Mouse (Mus musculus) adrenal gland (tissue): Measurements from ENCODE around the gene Olfr1109.

Experiments used
- intact Hi-C: fragments of 180-260 bp; cut with DNase I; formaldehyde crosslinking; loops from one replicate; pipeline ENCODE4 v1.15.1; 2025
- long read RNA-seq, 2 experiments: library from polyadenylated mRNA; unstranded; transcript quantifications; one replicate each; pipeline ENCODE4 v2.0.0; 2020; ENCODE audit warnings: borderline replicate concordance in 1 of 2; ENCODE audit not compliant: insufficient replicate concordance in 1 of 2

The Olfr1109 gene
- long read RNA-seq, experiment 1, result 0 reads
- long read RNA-seq, experiment 2, result 0 reads

GRCm38 (mm10) chr2:87095908-87096307, at the start of gene Olfr1109:
Gene Olfr1109, minus strand, starts transcription at chr2:87096008.
- intact Hi-C loops, result no loop called here

- intact Hi-C loops, result no loop called here
Observed at GRCm38 (mm10) chr2:87140200-87140599, 44.4 kb upstream of the Olfr1109 start, which contains the start of gene Olfr1110. Gene Olfr1110, minus strand, starts transcription at chr2:87140300.

GRCm38 (mm10) chr2:87114467-87114866, 18.7 kb upstream of the Olfr1109 start, which contains the start of gene Olfr259:
Gene Olfr259, minus strand, starts transcription at chr2:87114567.
- intact Hi-C loops, result no loop called here

DNA sequence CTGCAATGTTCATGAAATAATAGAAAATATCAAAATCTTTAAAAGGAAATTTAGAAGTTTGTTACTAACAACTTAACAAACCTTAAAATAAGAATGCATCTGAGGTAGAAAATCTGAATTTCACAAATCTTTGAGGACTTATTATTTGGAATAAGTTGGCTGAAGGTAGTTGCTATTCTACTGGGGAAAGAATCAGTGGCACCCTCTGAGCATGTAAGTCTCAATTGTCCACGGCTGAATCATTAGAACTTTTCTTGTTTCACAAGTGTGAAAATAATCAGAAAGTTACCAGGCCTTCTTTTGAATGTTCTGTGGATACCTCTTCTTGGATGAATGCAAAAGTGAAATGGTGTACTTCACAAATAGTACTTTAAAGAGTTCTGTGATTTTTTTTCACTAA, 20.1 kb downstream of the Olfr1109 start, which contains the start of gene Olfr1107:
Gene Olfr1107 (minus strand): TSS at position 101 of the 400 bp plus-strand sequence.
- intact Hi-C loops, result no loop called here

DNA sequence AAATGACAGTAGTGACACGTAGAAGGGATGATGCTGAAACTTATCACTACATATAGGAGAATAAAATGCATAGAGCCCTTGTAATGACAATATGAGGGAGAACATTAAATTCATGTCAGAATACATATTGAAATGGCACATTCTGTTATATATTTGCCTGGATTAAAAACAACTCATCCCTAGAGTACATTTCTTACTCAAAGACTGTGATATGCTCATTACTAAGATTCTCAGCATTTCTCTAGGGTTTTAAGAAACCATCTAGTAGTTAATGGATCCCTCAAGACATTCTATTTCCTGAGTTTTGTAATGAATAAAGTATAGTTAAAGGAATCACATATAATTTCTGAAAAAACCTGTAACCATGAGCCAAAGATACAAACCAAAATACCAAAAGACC, 43.6 kb downstream of the Olfr1109 start, which contains the start of gene Olfr1106:
Gene Olfr1106 (minus strand): TSS at position 101 of the 400 bp plus-strand sequence.
- intact Hi-C loops, result no loop called here
